Mouse (Mus musculus): ENCODE measurements around the gene Mchr1. TPM values are rescaled to one million over a fixed set of nuclear protein-coding genes. Genes with fewer than 3 reads are reported as not detected.
A peak's percentile ranks its signal among the peaks of the same experiment; 100 is the strongest.

Gene Mchr1
- total RNA-seq, 2 experiments from 2014 or later: 3.2 to 5.5 TPM

DNA sequence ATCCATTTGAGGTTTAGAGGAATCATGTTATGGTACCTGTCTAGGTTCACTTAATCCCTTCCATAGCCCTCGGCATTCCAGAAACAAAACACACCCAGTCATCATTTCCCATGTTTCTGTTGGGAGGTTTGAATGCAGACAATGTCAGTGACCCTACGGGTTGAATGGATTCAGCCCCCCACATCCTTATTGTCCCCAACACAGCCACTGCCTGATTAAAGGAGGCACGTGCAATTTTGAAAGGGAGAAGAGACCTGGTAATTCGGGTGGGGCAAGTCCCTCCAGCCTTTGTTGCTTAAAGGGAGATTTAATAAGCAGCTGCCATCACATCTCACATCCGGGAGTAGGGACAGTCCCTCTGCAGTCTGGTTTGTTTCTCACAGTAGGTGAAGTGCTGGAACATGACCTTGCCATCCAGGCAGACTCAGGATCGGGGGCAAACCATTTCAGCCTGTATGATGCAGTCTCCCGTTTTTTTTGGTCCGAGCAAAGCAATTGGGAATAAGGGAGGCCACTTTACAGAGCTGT lies 18.9 kb downstream of the Mchr1 start:
- H3K4me3 ChIP-seq: no peak overlapping the region
- intact Hi-C loops (cut with DNase I): no loop called here
- no peak overlapping the region for H3K27ac ChIP-seq
- TF ChIP-seq CTCF (IDR thresholded peaks at IDR 0.05): no peak
- no peak for DNase-seq

- Histone ChIP-seq H3K27ac (no peak overlapping the region), H3K4me3 (no peak overlapping the region)
- TF ChIP-seq CTCF (IDR thresholded peaks at IDR 0.05): no peak
- intact Hi-C loops (cut with DNase I): no loop called here
- no peak for DNase-seq
Measured at GRCm38 (mm10) chr15:81255063-81255462, 19.8 kb downstream of the Mchr1 start.

- DNase-seq: no peak
- intact Hi-C loops (cut with DNase I): no loop called here
- no peak overlapping the region for H3K4me3 ChIP-seq
- H3K27ac ChIP-seq: no peak overlapping the region
- no peak for TF ChIP-seq CTCF (IDR thresholded peaks at IDR 0.05)
Measured at GRCm38 (mm10) chr15:81258296-81258695, 23.0 kb downstream of the Mchr1 start.

DNA sequence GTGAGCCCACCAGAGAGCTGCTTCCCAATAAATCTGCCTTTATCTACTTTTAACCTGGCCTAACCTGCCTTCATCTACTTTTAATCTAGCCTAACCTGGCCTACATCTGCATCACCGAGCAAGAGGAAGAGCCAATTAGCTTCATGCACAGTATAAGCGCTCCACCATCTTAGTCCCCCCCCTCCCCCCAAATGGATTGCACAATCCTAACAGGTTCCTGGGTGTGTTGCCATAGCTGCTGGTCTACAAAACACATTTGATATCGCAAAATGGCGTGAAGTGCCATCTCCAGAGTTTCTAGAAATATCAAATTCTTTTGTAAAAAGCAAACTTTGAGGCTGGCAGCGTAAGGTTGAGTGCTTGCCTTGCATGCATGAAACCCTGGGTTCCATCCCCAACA lies 24.0 kb downstream of the Mchr1 start:
- TF ChIP-seq CTCF (IDR thresholded peaks at IDR 0.05): no peak
- intact Hi-C loops (cut with DNase I): no loop called here
- no peak for DNase-seq
- no peak overlapping the region for H3K4me3 ChIP-seq
- no peak overlapping the region for H3K27ac ChIP-seq

DNA sequence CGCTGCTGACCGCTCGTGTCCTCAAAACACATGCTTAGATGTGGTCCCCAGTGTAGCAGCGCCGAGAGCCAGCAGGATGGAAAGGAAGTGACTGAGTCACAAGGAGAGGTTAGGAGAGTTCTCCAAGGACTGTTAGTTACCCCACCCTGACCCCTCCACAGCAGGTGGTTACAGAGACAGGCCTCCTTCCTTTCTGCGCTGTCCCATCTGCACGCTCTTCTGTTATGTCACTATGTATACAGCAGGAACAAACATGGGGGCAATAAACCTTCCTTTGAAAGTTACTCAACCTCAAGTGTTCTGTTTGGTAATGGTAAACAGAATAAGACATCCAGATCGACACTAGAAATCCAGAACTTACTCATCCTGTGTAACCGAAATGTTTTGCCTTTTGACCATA lies 24.9 kb downstream of the Mchr1 start:
- H3K27ac ChIP-seq: no peak overlapping the region
- DNase-seq: no peak
- intact Hi-C loops (cut with DNase I): no loop called here
- TF ChIP-seq CTCF (IDR thresholded peaks at IDR 0.05): no peak
- H3K4me3 ChIP-seq: no peak overlapping the region

DNA sequence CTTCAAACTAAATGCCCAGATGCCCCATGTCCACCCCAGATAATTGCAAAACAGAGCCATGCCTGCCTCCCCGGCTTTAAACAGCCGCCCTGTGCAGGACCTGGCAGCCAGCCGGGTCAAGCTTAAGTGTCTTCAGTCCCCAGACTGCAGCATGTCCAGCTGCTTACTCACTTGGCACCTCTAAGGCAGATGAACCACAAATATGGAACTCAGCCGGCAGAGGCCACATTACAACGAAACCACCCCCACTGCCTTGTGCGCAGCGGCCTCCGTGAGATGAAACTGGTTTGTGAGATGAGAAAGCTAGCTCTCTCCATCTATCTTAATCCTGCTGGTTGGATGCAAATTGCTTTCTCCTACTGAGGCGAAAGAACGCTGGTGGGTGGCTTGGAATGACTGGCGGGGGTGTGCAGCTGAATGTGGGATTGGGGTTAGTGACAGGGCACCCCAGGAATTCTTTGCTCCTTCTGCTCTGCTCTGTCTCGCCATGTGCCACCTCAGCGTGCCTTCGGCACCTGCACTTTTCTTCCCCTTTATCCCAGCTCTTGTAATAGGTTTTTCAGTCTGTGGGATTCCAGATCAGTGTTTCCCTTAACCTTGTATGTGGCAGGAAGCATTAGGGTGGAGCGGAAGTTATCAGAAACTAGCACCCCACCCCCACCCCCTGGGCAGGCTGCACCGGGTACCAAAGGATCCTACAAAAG lies 29.2 kb downstream of the Mchr1 start:
- no peak for TF ChIP-seq CTCF (IDR thresholded peaks at IDR 0.05)

DNA sequence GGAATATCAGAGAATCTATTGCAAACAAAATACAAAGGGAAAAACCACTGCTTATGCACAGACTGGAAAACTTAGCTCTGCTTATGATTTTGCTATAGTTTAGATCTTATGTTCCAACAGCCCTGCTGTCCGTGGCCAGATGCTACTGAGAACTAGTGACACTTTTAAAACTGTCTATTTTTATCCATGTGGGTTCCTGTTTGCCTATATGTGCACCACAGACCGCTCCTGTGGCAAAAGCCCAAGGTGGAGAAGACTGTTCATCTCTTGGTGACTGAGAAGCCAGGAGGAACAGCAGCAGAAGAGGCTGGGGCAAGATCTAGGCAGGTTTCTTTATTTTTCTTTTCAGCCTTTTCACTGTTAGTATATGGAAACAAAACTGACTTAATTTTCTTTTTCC lies 32.1 kb downstream of the Mchr1 start:
- TF ChIP-seq CTCF (IDR thresholded peaks at IDR 0.05): no peak
- intact Hi-C loops (cut with DNase I): no loop called here
- Histone ChIP-seq H3K4me3 (no peak overlapping the region), H3K27ac (no peak overlapping the region)
- DNase-seq: no peak

More for the DNA sequence above, 29.2 kb downstream of the Mchr1 start:
- peak; percentile 92 for DNase-seq
- H3K4me3 ChIP-seq: peak overlapping the region; percentile 56
- peak overlapping the region; percentile 78 for H3K27ac ChIP-seq
- intact Hi-C loops (cut with DNase I): loop anchor here (1.0 kb wide), 1 partner anchor 16 kb away; no protein-coding TSS in a partner anchor

- no peak for TF ChIP-seq CTCF (IDR thresholded peaks at IDR 0.05)
- intact Hi-C loops (cut with DNase I): loop anchor here (5.0 kb wide), 1 partner anchor 35 kb away; the partner anchor contains the start of gene Mchr1
- Histone ChIP-seq H3K27ac (peak overlapping the region; percentile 31; the same call in 1 of the 2 replicates), H3K4me3 (peak overlapping the region; percentile 21; the same call in 1 of the 2 replicates)
- peak; percentile 90 for DNase-seq
Measured at GRCm38 (mm10) chr15:81272305-81273053, 37.2 kb downstream of the Mchr1 start.

DNA sequence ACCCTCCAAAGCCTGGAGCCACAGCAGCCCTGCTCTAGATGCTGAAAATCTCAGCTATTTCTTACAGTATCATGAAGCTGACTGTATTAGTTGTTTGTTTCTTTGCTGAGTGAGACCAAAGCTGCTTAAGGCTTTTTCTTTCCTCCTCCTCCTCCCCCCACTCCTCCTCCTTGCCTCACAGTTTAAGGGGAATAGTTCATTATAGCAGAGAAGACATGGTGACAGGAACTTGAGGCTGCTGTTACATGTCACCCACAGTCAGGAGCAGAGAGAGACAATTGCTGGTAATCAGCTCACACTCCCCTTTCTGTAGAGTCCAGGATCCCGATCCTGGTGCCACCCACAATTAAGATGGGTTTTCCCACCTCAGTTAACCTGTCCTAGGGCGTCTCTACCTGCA lies 38.1 kb downstream of the Mchr1 start:
- no peak overlapping the region for H3K4me3 ChIP-seq

GRCm38 (mm10) chr15:81277928-81278327 lies 42.6 kb downstream of the Mchr1 start:
- intact Hi-C loops (cut with DNase I): no loop called here
- no peak overlapping the region for H3K4me3 ChIP-seq
- TF ChIP-seq CTCF (IDR thresholded peaks at IDR 0.05): no peak
- no peak for DNase-seq
- no peak overlapping the region for H3K27ac ChIP-seq

More for the DNA sequence above, 38.1 kb downstream of the Mchr1 start:
- DNase-seq: no peak
- no peak overlapping the region for H3K27ac ChIP-seq
- TF ChIP-seq CTCF (IDR thresholded peaks at IDR 0.05): no peak
- intact Hi-C loops (cut with DNase I): loop anchor here (5.0 kb wide), 1 partner anchor 36 kb away; the partner anchor contains the start of gene Mchr1

GRCm38 (mm10) chr15:81278699-81279098 lies 43.4 kb downstream of the Mchr1 start:
- intact Hi-C loops (cut with DNase I): no loop called here
- TF ChIP-seq CTCF (IDR thresholded peaks at IDR 0.05): no peak
- no peak overlapping the region for H3K4me3 ChIP-seq
- no peak overlapping the region for H3K27ac ChIP-seq
- no peak for DNase-seq

DNA sequence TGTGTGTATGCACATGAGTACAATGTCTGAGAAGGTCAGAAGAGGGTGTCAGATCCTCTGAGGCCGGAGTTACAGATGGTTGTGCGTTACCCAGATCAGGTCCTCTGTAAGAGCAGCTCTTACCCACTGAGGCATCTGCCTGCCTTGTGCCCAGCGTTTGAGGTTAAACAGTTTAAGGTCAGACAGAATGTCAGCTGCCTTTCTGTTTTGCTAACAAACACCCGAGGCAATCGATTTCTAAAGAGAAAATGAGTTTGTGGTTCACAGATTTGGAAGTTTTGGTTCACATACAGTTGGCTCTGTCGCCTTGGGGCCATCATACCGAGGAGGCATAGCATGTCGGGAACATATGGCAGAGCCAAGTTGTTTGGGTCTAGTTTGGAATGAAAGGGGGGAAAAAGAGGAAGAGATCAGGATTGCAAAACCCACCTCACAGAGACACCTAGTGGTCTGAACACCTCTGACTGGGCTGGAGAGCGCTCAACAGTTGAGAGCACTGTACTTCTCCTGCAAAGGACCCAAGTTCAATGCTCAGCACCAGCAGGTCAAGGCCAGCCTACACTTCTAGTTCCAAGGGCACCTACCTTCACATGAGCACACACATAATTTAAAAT lies 48.9 kb downstream of the Mchr1 start:
- DNase-seq: no peak
- Histone ChIP-seq H3K4me3 (no peak overlapping the region), H3K27ac (no peak overlapping the region)
- peak; percentile 42 for TF ChIP-seq CTCF (IDR thresholded peaks at IDR 0.05)
- intact Hi-C loops (cut with DNase I): no loop called here

Other genes with a start within 250 kb of the Mchr1 start
- 10 to 100 TPM; 18.8 to 28.1 TPM for gene Mrtfa, start 44.7 kb upstream of the Mchr1 start, total RNA-seq (2021)
- 10 to 100 TPM in 1 of 2 experiments, 1 to 10 TPM in 1; 8.7 to 10.8 TPM for gene Slc25a17, start 125.3 kb downstream of the Mchr1 start, total RNA-seq (2021)
- gene St13, start 164.6 kb downstream of the Mchr1 start, total RNA-seq (2021): 100 to 1,000 TPM in 1 of 2 experiments, 10 to 100 TPM in 1; 86.8 to 114 TPM
- 1 to 10 TPM; 4.8 to 7.4 TPM for gene Xpnpep3, start 164.6 kb downstream of the Mchr1 start, total RNA-seq (2021)
- not detected for gene Dnajb7, start 172.8 kb downstream of the Mchr1 start, total RNA-seq (2021)
- 100 to 1,000 TPM in 1 of 2 experiments, 10 to 100 TPM in 1; 89.4 to 110 TPM for gene Rbx1, start 230.8 kb downstream of the Mchr1 start, total RNA-seq (2021)